Mouse (Mus musculus) skeletal muscle tissue, adult 2 months (tissue): ENCODE data around the gene Baat.
"Not testable (repeated sequence)": the region's sequence is repeated elsewhere in the genome, so short reads cannot be mapped to it uniquely, and the experiment has no call there.

Source experiments
- DNase-seq: peaks from one replicate; pipeline ENCODE4 v3.0.0-alpha.2; 2012; ENCODE audit warnings: low read depth, low spot score

The Baat gene

DNA sequence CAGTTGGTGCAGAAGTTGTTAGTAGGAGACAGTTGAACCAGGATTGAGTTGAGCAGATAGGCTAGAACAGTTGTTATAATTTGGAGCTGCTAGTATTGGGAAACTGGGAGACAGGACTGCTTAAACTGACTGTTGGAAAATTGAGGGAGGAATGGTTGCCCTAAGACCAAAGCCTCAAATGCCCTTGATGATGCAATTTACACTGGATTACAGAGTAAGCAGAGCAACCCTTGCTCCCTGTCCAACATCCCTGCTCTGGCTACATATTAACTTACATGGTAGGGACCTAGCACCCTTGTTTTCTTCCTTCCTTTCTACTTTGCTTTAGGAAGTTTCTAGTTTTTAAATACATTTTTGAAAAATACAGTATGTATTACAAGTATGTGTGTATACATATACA is 20.9 kb downstream of the Baat start:
- DNase-seq = no peak

DNA sequence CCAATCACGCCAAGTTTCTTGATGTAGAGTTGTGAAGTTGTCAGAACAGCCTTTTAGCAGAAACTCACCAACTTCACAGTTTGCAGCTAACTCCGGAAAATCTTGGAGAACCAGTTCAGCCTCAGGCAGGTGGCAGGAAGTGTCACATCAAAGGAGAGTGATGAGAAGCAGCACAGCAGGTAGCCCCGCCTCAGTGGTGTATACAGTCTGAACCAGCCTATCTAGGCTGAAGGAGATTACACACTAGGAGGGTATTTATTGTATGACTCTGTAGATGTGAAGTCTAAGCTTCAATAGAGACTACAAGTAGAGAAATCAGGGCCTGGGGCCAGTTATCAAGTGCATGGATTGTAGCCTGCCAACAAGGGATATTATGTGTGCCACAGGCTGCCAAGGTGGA is 25.5 kb downstream of the Baat start:
- DNase-seq = no peak

DNA sequence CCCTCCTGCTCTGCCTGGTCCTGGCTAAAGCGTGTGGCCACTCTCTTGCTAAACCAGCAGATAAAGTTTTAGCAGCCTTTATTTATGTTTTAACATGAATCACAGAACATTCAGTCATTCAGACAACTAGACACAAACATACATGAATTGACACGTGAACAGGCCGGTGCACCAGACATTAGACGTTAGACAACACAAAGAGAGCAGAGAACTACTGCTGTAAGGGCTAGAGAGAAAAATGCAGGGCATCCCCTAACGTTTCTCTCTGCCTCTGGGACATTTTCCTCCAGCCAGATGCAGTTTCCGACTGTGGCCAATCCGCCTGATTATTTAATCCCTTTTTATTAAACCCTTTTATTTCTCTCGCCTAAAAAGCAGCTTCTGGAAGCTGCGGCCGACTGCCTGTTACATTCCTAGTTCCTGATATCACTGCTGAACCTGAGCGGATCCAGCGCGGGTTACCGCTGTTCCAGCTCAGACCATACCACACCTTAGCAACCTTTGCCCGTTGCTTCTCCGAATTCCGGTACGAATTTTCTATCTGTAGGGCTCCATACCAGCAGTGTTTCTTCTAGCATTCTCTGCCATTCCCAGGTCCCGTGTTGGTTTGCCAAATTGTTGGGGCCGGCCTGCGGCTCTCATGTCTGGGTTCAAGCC is 26.1 kb downstream of the Baat start:
- DNase-seq = no peak

DNA sequence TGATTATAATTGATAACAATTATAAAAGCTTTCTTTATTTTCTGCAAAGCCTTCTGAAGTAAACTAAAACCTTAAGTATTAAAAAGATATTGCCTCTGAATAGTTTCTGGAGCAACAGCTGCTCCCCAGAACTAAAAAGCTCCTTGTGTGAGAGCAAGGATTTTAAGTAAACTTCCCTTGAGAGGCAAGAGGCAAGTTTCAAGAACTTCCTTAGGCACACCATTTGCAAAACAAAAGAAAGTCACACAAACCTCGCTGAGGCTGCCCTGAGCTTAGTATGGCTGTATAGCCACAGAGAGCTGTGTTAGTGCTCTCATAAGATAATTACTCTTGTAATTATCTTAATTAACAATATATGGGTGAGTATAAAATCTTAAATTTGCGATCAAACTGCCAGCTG is 27.3 kb downstream of the Baat start:
- not testable (repeated sequence) for DNase-seq

DNA sequence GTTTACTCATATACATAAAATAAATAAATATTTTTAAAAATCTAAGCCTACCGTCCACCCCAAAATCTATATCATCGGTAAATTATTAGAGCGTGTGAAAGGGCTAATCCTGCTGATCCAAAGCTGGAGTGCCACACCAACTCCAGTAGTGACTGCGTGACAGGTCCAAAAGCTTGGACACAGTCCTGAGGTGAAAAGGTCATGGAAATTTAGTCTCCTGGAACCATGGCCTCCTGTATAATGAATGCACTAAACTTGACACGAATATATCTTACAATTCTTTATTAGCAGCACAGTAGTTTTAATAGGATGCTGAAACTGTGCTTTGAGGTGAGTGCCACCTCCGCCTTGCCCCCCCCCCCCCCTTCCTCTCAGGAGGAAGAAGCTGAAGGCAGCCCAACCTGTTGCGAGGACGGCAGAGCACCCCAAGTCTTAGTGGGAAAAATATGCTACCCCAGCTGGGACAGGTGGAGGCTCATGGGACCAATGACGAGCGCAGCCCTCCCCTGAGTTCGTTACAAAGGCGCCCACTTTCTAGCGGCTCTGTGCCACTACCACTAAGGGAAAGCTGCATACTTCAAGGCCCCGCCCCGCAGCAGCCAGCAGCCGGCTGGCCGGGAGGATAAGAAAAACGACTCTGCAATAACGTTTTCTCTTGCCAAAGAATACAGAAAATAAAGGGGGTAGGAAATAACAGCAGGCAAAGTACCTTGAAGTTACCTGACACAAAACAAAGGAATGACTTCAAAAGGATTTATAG is 28.1 kb downstream of the Baat start:
- DNase-seq = no peak

DNA sequence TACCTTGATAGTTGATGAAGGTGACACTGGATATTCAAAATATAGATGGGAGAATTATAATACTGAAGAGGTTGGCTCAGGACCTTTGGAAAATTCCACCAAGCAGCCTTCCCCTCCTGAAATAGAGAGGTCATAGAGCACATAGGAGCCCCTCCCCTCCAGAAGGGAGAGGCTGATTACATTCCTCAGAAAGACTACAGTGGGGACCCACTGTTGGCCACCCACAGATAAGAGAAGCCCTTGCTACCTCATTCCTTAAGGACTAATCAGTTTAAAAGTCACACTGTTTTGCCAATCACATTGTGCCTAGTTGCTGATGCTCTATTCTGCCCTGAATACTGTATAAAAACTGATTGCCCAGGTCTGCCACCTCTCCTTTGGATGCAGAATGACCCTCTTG is 31.8 kb downstream of the Baat start:
- DNase-seq = no peak

DNA sequence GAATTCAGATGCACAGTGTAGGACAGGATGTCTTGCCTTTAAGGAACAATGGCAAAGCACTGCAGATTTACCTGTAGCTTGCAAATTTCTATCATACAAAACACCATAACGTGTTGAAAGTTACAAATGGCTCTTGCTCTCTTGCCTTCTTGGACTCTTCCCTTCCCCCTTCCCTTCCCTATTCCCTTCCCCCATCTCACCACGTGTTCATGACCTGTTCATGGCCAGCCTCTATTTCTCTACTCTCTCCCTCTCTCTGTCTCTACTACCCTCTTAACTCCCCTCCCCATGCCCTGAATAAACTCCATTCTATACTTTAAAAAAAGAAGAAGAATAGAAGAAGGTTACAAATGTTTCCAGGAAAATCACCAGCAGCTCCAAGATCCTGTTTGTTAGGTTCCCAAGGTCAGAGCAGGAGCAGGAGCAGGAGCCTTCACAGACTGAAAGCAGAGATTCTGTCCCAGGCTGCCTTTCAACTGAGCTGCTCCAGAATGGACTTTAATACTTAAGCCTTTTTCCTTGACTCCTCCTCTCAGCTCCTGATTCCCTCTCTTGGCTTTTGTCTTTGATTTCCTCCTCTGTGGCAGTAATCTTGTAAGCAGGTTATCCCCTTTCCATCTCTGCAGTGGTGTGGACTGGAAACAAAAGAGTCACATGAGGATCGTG is 32.8 kb downstream of the Baat start, which contains the start of gene Acnat1:
Acnat1 (minus strand) TSS at position 478 of the 666 bp plus-strand sequence.
- DNase-seq = no peak

DNA sequence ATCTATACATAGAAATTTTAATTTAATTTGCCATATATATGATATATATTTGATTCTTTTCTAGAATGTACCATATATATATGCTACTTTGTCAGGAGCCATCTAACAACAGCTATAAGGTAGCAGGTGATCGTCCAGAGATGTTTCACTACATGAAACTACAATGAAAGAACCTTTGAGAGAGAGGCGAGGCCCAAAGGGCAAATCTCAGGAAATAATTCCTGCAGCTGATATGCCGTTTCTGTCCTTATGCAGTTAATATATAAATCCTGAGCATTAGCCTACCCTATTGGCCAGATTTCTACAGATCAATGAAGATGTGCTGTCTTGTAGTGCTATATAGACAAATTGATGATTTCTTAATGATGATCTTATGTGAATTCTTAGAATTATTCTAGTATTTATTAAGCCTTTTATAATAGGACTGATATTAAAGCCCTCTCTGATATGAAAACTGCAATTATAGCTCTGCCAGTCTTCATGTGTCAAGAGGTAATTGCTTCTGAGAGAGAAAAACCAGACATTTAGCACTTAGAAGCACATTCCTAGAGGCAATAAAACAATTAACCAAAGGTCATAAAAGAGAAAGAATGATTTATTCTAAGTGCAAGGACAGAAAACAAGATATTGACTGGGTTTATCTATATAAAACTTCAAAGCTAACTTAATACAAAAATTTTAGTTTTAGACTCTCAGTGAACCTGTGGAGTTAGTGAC is 36.8 kb downstream of the Baat start:
- DNase-seq = no peak

DNA sequence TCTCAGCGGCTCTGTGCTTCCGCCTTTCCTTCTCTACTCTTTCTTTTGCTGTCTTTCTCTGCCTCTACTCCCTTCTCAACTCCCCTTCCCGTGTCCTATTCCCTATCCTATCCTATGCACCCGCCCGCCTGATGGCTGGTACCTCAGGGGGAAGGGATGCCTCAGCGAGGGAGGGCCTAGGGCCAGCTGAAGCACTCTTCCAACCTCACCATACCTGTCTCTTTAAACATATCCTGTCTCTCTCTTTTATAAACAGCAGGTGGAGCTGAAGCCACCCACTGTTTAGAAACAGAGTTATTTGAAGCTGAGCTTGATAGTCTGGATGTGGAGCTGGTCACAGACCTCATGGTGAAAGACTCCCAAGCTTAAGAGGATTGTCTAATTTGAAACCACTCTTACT is 39.0 kb downstream of the Baat start:
- DNase-seq = no peak

DNA sequence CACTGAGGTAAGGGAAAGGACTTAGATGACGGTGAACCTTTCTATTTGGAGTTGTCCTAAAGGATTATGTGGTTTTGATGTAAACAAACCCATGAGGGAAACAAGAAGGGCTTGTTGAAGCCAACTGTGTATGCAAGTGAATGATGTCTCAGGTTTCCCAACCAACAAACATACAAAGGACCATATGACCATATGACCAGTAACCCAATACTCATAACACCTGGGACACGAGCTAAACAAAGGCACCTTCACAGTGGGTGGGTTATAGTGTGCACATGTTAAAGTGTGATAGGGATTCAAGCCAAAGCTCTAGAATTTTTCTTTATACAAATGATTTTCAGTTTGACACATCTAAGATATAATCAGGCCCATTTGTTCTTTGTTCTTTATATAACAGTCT is 50.2 kb downstream of the Baat start:
- no peak for DNase-seq

DNA sequence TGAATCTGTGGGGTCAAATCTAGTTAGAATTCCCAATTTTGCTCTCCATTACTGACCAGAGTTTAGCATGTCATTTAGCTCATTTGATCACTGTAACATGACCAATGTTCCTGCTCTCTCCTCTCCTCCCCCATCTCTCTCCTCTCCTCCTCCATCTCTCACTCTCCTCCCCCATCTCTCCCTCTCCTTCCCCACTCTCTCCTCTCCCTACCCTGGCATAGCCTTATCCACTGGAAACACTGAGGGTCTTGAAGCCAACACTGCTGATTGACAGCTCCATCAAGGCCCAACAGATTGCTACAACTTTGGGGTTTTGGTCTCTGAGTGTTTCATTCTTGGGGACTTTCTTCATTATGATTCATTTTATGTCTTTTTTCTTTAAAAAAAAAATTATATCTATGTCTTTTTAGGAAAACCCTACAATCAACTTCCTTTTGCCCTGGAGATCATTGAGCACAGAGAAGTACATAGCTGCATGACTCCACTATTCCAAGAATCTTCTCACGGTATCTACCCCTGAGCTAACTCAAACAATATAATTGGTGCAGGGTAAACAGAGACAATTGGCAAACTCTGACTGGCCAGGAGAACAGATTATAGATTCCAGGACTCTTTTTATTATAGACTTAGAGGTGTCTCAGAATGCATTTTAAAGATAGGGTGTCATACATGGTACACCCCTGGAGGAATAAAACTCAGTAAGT is 54.4 kb downstream of the Baat start:
- DNase-seq = no peak

DNA sequence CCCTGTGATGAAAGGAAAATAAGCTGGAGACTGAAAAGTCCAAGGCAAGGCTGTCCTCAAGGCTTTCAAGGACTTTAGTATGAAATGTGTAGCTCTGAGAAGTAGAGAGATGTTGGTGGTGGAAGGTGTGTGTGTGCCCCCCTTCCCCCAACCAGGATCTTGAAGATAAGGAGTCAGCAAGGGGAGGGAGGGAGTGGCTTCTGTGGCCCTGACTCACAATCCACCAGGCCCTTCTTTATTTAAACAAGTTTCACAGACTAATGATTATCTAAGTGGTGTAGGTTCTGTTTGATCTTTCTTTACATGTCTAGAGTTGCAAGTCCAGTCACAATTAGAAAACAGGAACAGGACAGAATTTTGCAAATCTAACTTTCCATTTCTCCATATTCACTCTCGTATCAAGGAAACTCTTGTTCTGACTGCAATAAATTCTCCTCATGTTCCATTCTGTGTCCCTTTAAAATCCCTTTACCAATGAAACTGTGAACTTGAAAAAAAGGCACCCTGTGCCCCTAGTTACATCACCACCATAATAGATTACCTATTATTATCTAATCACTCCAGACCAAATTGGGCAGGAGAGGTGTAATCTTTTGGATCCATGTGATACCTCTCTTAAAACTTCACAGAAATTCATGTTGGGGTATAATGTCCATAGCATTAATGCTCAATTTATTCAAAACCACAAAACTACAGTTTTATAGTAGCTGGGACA is 55.1 kb downstream of the Baat start:
- not testable (repeated sequence) for DNase-seq
